In the genomic region with DNA sequence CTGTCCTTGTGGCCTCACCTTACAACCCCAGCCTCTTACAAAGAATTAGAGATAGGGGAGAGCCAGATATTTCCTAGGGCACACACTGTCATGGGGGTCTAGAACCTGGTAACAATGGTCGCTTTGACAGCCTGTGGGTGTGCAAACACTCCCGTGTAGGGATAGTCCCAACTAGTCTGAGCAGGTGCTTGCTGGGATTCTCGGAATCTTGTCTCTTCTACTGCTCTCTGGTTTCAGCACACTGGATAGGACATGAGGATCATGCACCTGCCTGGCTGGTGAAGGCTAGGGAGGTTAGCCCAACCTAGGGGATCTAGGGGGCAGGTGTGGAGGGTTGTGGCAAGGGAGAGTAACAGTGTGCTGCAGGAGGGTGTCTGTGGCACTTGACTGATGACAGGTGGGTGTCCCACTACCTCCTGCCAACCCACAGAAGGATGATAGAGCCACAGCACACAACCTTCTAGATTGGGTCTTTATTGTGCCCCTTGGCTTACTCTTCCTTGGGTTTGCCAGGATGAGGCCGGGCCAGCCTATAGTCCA, we compare ENCODE assay signal across 10 mouse cellular contexts. TPM values are rescaled to one million over a fixed set of nuclear protein-coding genes. Genes with fewer than 3 reads are reported as not detected.
DNase-seq lines count a peak whose midpoint lies in the region; ATAC-seq and TF ChIP-seq lines count a peak whose summit lies in the region.
"Had no signal": no experiment of that assay in that cellular context is flagged by ENCODE, and none has a peak within 500 bp of the region (broad histone marks: within the 10 kb centered on the region; RNA-seq: fewer than 3 reads in every experiment).

No protein-coding gene starts in this region.

- intact Hi-C loops in heart, adult 2 months (cut with DNase I): no loop called here

- no peak for ATAC-seq in heart, embryonic 12.5 days (ENCODE audit: insufficient number of reproducible peaks, low FRiP score)
- ATAC-seq in hindbrain, embryonic 15.5 days (ENCODE audit: low FRiP score, low read depth): no peak
- ATAC-seq in midbrain, embryonic 16.5 days: no peak

- no peak for TF ChIP-seq POLR2A in heart, adult 2 months (IDR thresholded peaks at IDR 0.05; ENCODE audit: insufficient read depth, low read depth, low read length)

- H3K9ac ChIP-seq in heart, embryonic 12.5 days: peak overlapping the region; percentile 69
- no peak overlapping the region for H3K9ac ChIP-seq in heart, adult 2 months (ENCODE audit: low read depth, low read length)
- H3K9ac ChIP-seq in hindbrain, embryonic 15.5 days: no peak overlapping the region
- H3K9ac ChIP-seq in midbrain, embryonic 16.5 days (ENCODE audit: low read depth, low read length): peak overlapping the region; percentile 75; the same call in 1 of the 2 replicates

- H3K79me2 ChIP-seq in heart, adult 2 months (replicated peaks; ENCODE audit: control insufficient read depth, insufficient read depth, low read length): no peaks in the 10 kb centered on the region

- H3K4me2 ChIP-seq in heart, embryonic 12.5 days: 0 out of 2 replicates have a peak overlapping the region, but pooled peaks have one; percentile 59
- H3K4me2 ChIP-seq in hindbrain, embryonic 15.5 days: no peak overlapping the region
- no peak overlapping the region for H3K4me2 ChIP-seq in midbrain, embryonic 16.5 days (ENCODE audit: low read length)

- peak overlapping the region; percentile 95 for H3K27ac ChIP-seq in heart, embryonic 12.5 days (ENCODE audit: poor library complexity, severe bottlenecking)
- no peak overlapping the region; the same call in 1 of the 2 replicates for H3K27ac ChIP-seq in heart, adult 2 months
- H3K27ac ChIP-seq in embryonic facial prominence, embryonic 10.5 days (replicated peaks): peak overlapping the region; percentile 97
- H3K27ac ChIP-seq in hindbrain, embryonic 15.5 days (replicated peaks): peak overlapping the region; percentile 78
- peak overlapping the region; percentile 79 for H3K27ac ChIP-seq in midbrain, embryonic 16.5 days (ENCODE audit: low read length)

- no peaks in the 10 kb centered on the region for H3K27me3 ChIP-seq in heart, embryonic 12.5 days (replicated peaks)
- H3K27me3 ChIP-seq in heart, adult 2 months (ENCODE audit: control insufficient read depth, insufficient read depth, low read length): no peaks in the 10 kb centered on the region
- H3K27me3 ChIP-seq in embryonic facial prominence, embryonic 10.5 days (replicated peaks; ENCODE audit: low read depth, poor library complexity, severe bottlenecking): no peaks in the 10 kb centered on the region
- H3K27me3 ChIP-seq in hindbrain, embryonic 15.5 days: no peaks in the 10 kb centered on the region
- no peaks in the 10 kb centered on the region for H3K27me3 ChIP-seq in midbrain, embryonic 16.5 days (ENCODE audit: control insufficient read depth, insufficient read depth, low read depth, low read length)

- H3K36me3 ChIP-seq in heart, embryonic 12.5 days: no peaks in the 10 kb centered on the region
- no peaks in the 10 kb centered on the region for H3K36me3 ChIP-seq in heart, adult 2 months (ENCODE audit: control insufficient read depth, insufficient read depth, low read length)
- no peaks in the 10 kb centered on the region for H3K36me3 ChIP-seq in embryonic facial prominence, embryonic 10.5 days (replicated peaks)
- no peaks in the 10 kb centered on the region for H3K36me3 ChIP-seq in hindbrain, embryonic 15.5 days
- no peaks in the 10 kb centered on the region for H3K36me3 ChIP-seq in midbrain, embryonic 16.5 days (ENCODE audit: control insufficient read depth, insufficient read depth, low read length)

- TF ChIP-seq CTCF in heart, adult 2 months (IDR thresholded peaks at IDR 0.05): no peak

- H3K4me1 ChIP-seq in heart, embryonic 12.5 days (replicated peaks): peaks cover 22% of the 10 kb centered on the region
- peaks cover 8% of the 10 kb centered on the region for H3K4me1 ChIP-seq in heart, adult 2 months (ENCODE audit: control insufficient read depth, insufficient read depth, low read length)
- peaks cover 34% of the 10 kb centered on the region for H3K4me1 ChIP-seq in embryonic facial prominence, embryonic 10.5 days
- H3K4me1 ChIP-seq in hindbrain, embryonic 15.5 days (replicated peaks): peaks cover 16% of the 10 kb centered on the region
- peaks cover 11% of the 10 kb centered on the region for H3K4me1 ChIP-seq in midbrain, embryonic 16.5 days (ENCODE audit: control insufficient read depth, insufficient read depth, low read length)

- H3K4me3 ChIP-seq in heart, embryonic 12.5 days: no peak overlapping the region
- H3K4me3 ChIP-seq in heart, adult 2 months: no peak overlapping the region
- H3K4me3 ChIP-seq in embryonic facial prominence, embryonic 10.5 days: peak overlapping the region; percentile 46; the same call in 1 of the 2 replicates
- H3K4me3 ChIP-seq in hindbrain, embryonic 15.5 days: no peak overlapping the region
- no peak overlapping the region for H3K4me3 ChIP-seq in midbrain, embryonic 16.5 days (ENCODE audit: low read depth, low read length)

- TF ChIP-seq EP300 in heart, adult 2 months (IDR thresholded peaks at IDR 0.05; ENCODE audit: insufficient read depth, low read depth, low read length): no peak

- 86% methylated on average over 4 of the region's 4 CpGs for WGBS in heart, embryonic 12.5 days
- WGBS in heart, adult 2 months: 94% methylated on average over 4 of the region's 4 CpGs
- 75% methylated on average over 4 of the region's 4 CpGs for WGBS in embryonic facial prominence, embryonic 10.5 days
- 89% methylated on average over 4 of the region's 4 CpGs for WGBS in hindbrain, embryonic 15.5 days
- 78% methylated on average over 4 of the region's 4 CpGs for WGBS in midbrain, embryonic 16.5 days

- H3K9me3 ChIP-seq in heart, embryonic 12.5 days (replicated peaks): peaks cover 6% of the 10 kb centered on the region; the same call in 1 of the 2 replicates
- peaks cover 8% of the 10 kb centered on the region; the same call in 1 of the 2 replicates for H3K9me3 ChIP-seq in embryonic facial prominence, embryonic 10.5 days
- H3K9me3 ChIP-seq in hindbrain, embryonic 15.5 days: no peaks in the 10 kb centered on the region
- H3K9me3 ChIP-seq in midbrain, embryonic 16.5 days (replicated peaks; ENCODE audit: control insufficient read depth, low read length, poor library complexity, severe bottlenecking): 0 out of 2 replicates have a peak, but pooled peaks cover 3% of the 10 kb centered on the region

- DNase-seq in heart, adult 2 months: no peak
- no peak for DNase-seq in embryonic facial prominence, embryonic 10.5 days (ENCODE audit: low spot score)
- no peak for DNase-seq in ovary, adult 18-20 months (ENCODE audit: low spot score)
- DNase-seq in layer of hippocampus, adult 11-12 months (ENCODE audit: low spot score): no peak
- no peak for DNase-seq in gastrocnemius, postnatal 4 days (ENCODE audit: low spot score in 2 of 2)
- DNase-seq: B cell, adult 2 months had no signal

RNA-seq across cellular contexts. Expression of a gene that starts 2.5 kb away (rescaled TPM):
- 0.30 and 0.36 TPM in 2 replicates for polyA plus RNA-seq in heart, embryonic 12.5 days (2016; fragmentation: Nextera tagmentation; extraction: Ambion mirVana)
- total RNA-seq in heart, adult 2 months (2021): not detected
- 0.37 TPM in 1 of 2 replicates, not detected in the other for polyA plus RNA-seq in heart, adult 2 months (2012; rRNA removed)
- 0.72 TPM in 1 of 2 replicates, not detected in the other for polyA plus RNA-seq in embryonic facial prominence, embryonic 10.5 days (2016; fragmentation: Nextera tagmentation; extraction: Ambion mirVana)
- polyA plus RNA-seq in hindbrain, embryonic 15.5 days (2015; fragmentation: Nextera tagmentation; extraction: Ambion mirVana): not detected in 2 replicates
- 0.36 TPM in 1 of 2 replicates, not detected in the other for polyA plus RNA-seq in midbrain, embryonic 16.5 days (2015; fragmentation: Nextera tagmentation; extraction: Ambion mirVana)
- total RNA-seq in gastrocnemius, postnatal 4 days (2021): under 1 TPM in 1 of 2 experiments, not detected in 1; 0.31 TPM
- total RNA-seq: left cerebral cortex, postnatal 25 days had no signal

Comparison
In these comparisons a context has a peak if more than half of its experiments do, and no peak if none do; other contexts are left out.
1. H3K9ac ChIP-seq: peak in heart, embryonic 12.5 days (single experiment) and midbrain, embryonic 16.5 days (single experiment); none in heart, adult 2 months (single experiment) and hindbrain, embryonic 15.5 days (single experiment).